Mouse (Mus musculus): ENCODE data around the gene Zfand6.

Zfand6 gene

DNA sequence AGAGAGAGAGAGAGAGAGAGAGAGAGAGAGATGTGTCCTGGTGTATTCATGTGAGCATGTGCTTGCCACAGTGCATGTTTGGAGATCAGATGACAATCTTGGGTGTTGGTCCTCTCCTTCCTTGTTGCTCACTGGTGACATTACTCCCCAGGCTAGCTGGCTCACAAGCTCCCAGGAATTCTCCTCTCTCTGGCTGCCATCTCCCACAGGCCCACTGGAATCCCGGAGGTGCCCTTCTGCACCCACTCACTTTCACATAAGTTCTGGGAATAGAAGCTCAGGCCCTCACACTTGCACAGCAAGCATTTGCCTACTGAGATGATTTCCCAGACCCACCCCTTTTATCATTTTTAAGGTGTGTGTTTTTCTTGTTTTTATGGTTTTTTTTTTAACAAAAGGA lies 110.0 kb downstream of the Zfand6 start:
- Histone ChIP-seq H3K4me1 (replicated peaks; ENCODE audit: low read depth, low read length) (no peaks in the 10 kb centered on the region; the same call in 1 of the 2 replicates), H3K4me3 (replicated peaks; ENCODE audit: low read length) (no peak overlapping the region), H3K36me3 (ENCODE audit: insufficient read depth, low read length) (no peaks in the 10 kb centered on the region), H3K27me3 (ENCODE audit: insufficient read depth, low read length) (no peaks in the 10 kb centered on the region), H3K9me3 (ENCODE audit: low read length) (peaks cover 16% of the 10 kb centered on the region)
- TF ChIP-seq CTCF (conservative IDR thresholded peaks at IDR 0.05; ENCODE audit: low read length) (no peak), POU5F1 (IDR thresholded peaks at IDR 0.05; ENCODE audit: borderline replicate concordance, low read length) (no peak), NANOG (IDR thresholded peaks at IDR 0.05; ENCODE audit: borderline replicate concordance, low read length) (no peak)

DNA sequence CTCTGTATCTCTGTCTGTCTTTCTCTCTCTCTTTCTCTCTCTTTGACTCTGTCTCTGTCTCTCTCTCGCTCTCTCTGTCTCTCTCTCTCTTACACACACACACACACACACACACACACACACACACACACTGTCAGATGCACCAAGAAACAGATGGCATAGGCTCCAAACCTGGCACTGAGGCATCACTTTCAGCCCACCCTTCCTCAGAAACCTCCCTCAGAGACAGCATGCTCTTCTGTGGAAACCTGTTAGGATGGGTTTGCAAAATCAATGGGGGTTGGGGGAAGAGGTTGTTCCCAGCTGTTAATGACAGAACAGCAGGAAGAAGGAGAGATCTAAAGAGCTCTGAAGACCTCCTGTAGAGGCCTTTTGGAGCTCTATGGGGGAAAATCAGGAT lies 110.9 kb downstream of the Zfand6 start:
- Histone ChIP-seq H3K36me3 (ENCODE audit: insufficient read depth, low read length) (no peaks in the 10 kb centered on the region), H3K4me3 (replicated peaks; ENCODE audit: low read length) (no peak overlapping the region), H3K4me1 (replicated peaks; ENCODE audit: low read depth, low read length) (no peaks in the 10 kb centered on the region; the same call in 1 of the 2 replicates), H3K9me3 (ENCODE audit: low read length) (peaks cover 21% of the 10 kb centered on the region), H3K27me3 (ENCODE audit: insufficient read depth, low read length) (no peaks in the 10 kb centered on the region)
- TF ChIP-seq NANOG (IDR thresholded peaks at IDR 0.05; ENCODE audit: borderline replicate concordance, low read length) (no peak), POU5F1 (IDR thresholded peaks at IDR 0.05; ENCODE audit: borderline replicate concordance, low read length) (no peak), CTCF (conservative IDR thresholded peaks at IDR 0.05; ENCODE audit: low read length) (no peak)

DNA sequence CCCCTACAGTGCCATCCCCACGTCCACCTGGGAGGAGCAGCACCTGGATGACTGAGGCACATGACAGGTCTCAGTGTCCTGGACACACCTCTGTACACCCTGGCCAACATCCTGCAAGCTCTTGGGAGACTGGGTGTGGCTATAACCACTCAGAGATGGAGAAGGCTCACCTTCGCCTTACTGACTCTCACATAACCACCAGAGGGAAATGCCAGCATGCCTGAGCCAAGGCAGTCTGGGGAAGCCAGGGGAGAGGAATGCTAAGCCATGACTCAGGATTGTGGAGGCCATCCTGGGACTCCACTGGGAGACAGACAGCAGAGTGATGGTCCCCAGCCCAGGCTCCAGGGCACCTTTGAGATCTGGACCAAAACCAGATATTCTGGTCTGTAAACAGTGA lies 112.7 kb downstream of the Zfand6 start:
- Histone ChIP-seq H3K27me3 (ENCODE audit: insufficient read depth, low read length) (no peaks in the 10 kb centered on the region), H3K36me3 (ENCODE audit: insufficient read depth, low read length) (no peaks in the 10 kb centered on the region), H3K4me1 (replicated peaks; ENCODE audit: low read depth, low read length) (no peaks in the 10 kb centered on the region; the same call in 1 of the 2 replicates), H3K4me3 (replicated peaks; ENCODE audit: low read length) (no peak overlapping the region), H3K9me3 (ENCODE audit: low read length) (peaks cover 21% of the 10 kb centered on the region)
- no peak for TF ChIP-seq CTCF (conservative IDR thresholded peaks at IDR 0.05; ENCODE audit: low read length)
- no peak for TF ChIP-seq POU5F1 (IDR thresholded peaks at IDR 0.05; ENCODE audit: borderline replicate concordance, low read length)
- no peak for TF ChIP-seq NANOG (IDR thresholded peaks at IDR 0.05; ENCODE audit: borderline replicate concordance, low read length)

DNA sequence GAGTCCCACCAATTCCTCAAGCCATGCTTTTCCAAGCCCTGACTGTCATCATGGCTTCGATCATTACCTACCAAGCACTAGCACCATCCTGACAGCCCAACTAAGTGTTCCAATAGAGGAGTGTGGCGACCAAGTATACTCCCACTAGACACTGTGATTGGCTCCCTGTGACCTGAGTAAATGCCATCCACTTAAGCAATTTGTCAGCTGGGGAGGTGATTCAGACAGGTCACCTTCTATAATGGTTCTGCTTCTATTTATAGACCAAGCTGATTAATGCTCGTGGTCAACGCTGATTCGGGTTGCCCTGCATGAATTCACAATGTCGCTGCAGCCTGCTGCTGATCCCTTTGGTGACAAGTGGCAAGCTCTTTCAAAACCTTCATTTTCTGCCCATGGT lies 123.6 kb downstream of the Zfand6 start:
- no peaks in the 10 kb centered on the region for H3K27me3 ChIP-seq (ENCODE audit: insufficient read depth, low read length)
- no peaks in the 10 kb centered on the region for H3K36me3 ChIP-seq (ENCODE audit: insufficient read depth, low read length)
- no peaks in the 10 kb centered on the region for H3K4me1 ChIP-seq (replicated peaks; ENCODE audit: low read depth, low read length)
- no peak overlapping the region for H3K4me3 ChIP-seq (replicated peaks; ENCODE audit: low read length)
- no peaks in the 10 kb centered on the region for H3K9me3 ChIP-seq (ENCODE audit: low read length)
- TF ChIP-seq POU5F1 (IDR thresholded peaks at IDR 0.05; ENCODE audit: borderline replicate concordance, low read length) (no peak), NANOG (IDR thresholded peaks at IDR 0.05; ENCODE audit: borderline replicate concordance, low read length) (no peak), CTCF (conservative IDR thresholded peaks at IDR 0.05; ENCODE audit: low read length) (no peak)

DNA sequence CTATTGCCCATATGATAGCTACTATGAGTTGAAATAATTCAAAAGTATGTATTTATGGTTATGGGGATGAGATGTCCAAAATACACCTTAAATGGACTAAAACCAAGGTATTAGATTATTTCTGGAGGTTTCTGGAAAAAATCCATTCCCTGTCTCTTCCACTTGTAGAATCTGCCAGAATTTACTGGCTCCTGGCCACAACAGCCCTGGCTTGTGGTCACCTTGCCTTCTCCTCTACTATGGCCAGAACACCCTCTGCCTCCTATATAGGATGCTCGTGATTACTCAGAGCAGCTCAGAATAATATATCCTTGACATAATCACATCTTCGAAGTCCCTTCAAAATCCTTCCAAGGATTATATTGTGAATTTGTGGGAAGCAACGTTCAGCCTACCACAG lies 125.5 kb downstream of the Zfand6 start:
- H3K36me3 ChIP-seq (ENCODE audit: insufficient read depth, low read length) = no peaks in the 10 kb centered on the region
- H3K4me3 ChIP-seq (replicated peaks; ENCODE audit: low read length) = no peak overlapping the region
- TF ChIP-seq POU5F1 (IDR thresholded peaks at IDR 0.05; ENCODE audit: borderline replicate concordance, low read length) (no peak), NANOG (IDR thresholded peaks at IDR 0.05; ENCODE audit: borderline replicate concordance, low read length) (no peak), CTCF (conservative IDR thresholded peaks at IDR 0.05; ENCODE audit: low read length) (no peak)
- H3K27me3 ChIP-seq (ENCODE audit: insufficient read depth, low read length) = no peaks in the 10 kb centered on the region
- no peaks in the 10 kb centered on the region for H3K4me1 ChIP-seq (replicated peaks; ENCODE audit: low read depth, low read length)
- H3K9me3 ChIP-seq (ENCODE audit: low read length) = no peaks in the 10 kb centered on the region
